Mouse (Mus musculus) liver, adult (tissue): Measurements from ENCODE around the gene Rbm4.

Experiments used
- GATA4 ChIP-seq: IDR thresholded peaks from 2 replicates; pipeline ENCODE4 v1.6.1; 2014; ENCODE audit warnings: mild to moderate bottlenecking, low read length; ENCODE audit not compliant: insufficient replicate concordance

Gene Rbm4

DNA sequence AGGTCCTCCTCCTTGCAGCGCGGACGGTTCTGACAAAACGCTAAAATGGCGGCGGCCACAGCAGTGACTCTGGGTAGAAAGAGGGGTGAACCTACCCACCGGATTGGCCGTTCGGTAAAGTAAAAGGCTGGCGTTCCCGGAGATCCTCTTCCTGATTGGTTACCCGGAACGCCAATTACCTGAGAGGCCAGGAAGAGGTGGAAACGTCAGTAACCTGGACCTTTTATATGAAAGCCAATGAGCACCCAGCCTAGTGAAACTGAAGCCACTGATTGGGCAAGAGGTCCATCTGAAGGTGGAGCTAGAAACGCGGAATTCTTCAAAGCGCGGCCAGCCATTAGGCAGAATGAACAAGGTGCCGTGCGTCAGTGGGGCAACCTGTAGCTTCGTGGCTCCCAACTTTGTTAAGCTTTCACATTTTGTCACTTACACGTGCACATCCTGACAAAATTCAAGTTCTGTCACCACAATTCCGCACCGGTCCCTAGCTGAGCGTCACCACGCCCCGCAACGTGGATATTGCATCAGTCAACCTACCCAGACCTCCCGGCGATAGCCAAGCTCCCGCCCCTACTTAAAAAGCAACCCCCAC, at the start of gene Rbm4:
TSS of gene Rbm4 (minus strand) at position 71 of the 592 bp plus-strand sequence.
- TF ChIP-seq GATA4 = no peak

DNA sequence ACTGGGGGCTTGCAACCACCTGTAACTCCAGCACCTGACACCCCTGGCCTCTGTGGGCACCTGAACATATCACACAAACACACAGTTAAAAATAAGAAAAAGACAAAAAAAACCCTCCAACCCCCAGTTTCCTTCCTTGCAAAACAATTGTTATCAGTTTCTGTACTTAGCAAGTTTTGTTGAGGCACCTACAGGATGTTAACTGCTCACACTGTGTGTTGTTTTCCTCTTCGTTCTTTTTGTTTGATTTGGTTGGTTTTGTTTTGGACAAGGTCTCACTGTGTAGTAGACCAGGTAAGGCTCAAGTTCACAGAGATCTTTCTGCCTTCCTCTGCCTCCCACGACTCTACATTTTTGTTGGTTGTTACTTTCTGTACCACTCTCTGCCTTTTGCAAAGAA, 48.9 kb upstream of the Rbm4 start:
- no peak for TF ChIP-seq GATA4

DNA sequence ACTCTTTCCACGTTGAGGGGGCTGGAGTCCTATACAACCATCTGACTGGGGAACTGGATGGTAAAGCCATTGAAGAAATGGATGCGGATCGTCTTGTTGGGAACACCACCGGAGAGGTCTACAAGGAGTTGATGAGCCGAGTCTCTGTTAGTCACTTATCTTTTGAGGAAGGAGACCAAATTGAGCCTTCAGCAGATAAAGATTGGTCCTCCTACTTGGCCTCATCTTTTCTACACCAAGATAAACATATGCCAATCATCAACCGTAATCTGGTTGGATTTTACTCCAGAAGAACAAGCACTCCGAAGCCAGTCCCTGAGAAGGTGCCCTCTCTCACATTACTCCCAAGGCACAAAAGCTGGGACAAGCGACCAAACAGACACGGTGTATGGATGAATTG, 47.1 kb upstream of the Rbm4 start:
- TF ChIP-seq GATA4 = no peak

DNA sequence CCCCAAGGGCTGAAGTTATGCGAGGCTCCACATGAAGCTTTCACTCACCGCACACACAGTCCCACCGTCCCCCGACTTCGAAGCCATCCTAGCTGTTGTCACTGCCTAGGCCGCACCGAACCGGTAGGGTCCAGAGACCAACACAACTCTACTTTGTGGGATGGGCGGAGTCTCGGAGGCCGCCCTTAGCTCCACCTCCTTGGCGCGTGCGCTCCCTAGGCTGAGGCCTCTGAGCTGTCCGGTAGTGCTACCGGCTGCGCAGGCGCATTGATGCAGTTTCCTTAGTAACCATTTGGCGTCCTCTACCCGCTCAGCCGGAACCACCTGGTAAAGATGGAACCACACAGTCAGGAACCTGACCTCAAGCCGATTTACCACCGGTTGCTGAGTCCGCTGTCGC, 45.4 kb upstream of the Rbm4 start, which contains the start of the genes Ccs and Ccdc87:
TSS of gene Ccs (minus strand) at position 184 of the 400 bp plus-strand sequence.
TSS of gene Ccdc87 (plus strand) at position 218 of the 400 bp plus-strand sequence.
- no peak for TF ChIP-seq GATA4

DNA sequence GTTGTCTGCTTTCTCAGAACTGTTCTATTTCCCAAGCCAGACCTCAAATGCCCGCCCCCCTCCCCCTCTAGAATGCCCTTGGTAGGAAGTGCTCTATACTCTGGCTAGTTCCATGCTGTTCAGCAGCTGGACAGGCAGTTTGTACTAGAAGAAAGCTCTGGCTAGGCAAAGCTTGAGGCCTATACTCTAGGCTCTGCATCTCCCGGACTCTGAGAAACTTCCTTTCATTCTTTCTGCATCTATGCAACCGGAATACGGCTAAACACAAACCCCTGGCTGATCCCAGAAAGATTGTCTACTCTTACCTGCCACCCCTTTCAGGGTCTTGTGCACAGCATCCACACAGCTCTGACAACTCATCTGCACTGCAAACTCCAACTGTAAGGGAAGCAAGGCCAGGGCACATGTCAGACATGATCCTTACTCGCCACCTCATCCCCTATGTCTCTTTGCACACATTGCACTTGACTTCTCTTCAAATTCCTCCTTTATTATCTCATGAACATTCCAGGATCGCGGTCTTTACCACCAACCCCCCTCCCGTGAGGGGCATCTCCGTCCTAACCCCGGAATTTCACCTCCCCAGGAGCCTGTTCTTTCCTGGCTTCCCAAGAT, 44.9 kb upstream of the Rbm4 start:
- TF ChIP-seq GATA4 = no peak

DNA sequence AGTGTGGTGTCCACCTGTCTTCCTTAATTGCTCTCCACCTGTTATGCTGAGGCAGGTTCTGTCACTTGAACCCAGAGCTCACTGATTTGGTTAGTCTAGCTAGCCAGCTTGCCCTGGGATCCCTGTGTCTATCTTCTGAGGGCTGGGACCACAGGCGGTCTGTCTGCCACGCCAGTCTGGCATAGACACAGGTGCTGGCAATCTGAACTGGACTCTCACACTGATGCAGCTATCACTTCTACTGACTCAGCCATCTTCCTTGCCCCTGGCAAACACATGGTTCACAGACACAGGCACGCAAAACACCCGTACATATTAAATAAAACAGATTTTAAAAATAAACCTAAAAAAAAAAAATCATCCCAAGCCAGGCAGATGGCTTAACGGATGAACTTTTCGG, 43.3 kb upstream of the Rbm4 start:
- no peak for TF ChIP-seq GATA4

DNA sequence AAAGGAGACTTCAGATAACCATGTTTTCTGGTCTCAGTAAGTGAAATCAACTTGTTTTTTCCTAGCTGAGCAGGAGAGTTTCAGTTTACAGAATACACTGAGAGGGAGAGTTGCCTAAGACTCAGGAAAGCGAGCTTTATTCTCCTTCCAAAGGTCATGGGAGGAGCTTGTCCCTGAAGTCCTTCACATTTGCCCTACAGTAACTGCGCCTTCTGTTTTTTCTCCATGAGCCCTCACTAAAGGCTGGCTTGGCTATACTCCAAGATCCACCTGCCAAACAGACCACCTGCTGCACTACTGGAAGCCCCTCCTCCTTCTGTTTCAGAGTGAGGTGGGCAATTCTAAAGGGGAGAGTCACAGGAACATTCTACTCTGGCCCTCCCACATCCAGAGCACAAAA, 42.4 kb upstream of the Rbm4 start:
- TF ChIP-seq GATA4 = no peak

DNA sequence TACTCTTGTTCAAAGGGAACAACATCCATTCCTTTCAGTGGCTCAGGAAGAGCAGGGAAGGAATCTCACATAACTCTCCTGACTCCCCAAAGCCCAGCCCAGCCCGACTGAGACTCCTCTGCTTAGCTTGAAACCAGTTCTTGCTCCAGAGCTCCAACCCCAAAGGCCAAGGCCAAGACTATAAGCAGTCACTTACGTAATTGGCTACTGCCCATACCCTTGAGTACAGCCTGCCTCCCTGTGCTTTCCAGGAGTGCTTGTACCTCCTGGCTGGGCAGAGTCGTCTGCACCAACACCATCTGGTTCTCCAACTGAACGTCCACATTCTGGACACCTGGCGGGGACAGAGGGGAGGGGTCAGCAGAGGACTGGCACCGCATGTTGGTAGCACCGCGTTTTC, 40.3 kb upstream of the Rbm4 start:
- no peak for TF ChIP-seq GATA4

DNA sequence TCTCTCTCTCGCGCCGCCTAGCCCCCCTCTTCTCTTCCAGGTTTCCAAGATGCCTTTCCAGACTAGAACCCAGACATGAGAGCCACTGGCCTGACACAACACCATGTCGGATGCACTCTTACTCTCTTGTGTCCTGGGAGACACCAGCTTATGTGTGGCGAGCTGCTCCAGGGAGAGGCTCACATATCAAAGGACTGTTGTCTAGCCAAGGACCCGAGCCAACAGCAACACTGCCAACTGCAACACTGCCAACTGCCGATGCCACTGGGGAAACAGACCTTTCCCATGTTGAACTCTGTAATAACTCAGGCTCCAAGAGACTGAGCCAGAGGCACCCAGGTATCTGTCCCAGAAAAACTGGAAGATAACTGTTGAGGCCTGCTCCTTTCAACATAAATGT, 35.5 kb upstream of the Rbm4 start:
- TF ChIP-seq GATA4 = no peak

DNA sequence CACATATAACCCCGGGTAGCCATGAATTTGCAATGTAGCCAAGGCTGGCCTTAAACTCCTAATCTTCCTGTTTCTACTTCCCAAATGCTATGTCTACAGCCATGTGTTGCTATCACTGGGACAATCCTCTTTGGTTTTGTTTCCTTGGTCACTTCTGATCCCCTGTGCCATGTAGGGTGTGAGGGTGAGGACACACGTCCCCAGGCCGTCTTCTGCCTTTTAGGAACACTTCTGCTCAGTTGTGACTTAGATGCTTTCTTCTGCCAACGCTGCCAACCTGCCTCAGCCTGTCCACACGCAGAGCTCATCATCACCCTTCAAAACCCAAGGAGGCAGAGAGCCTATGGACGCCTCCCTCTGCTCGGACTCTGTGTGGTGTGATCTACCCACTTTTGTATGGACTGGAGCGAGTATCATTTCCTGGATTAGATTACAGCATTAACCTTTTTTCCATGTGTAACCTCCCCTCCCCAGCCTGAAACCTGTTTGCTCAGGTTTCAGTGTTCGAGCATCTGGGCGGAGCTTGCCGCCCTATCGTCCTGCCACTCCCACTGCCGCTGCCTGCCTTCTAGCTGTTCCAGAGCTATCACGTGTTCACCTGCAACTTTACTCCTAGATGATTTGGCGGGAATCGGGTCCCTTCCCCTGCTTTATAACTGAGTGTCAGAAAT, 34.9 kb upstream of the Rbm4 start:
- TF ChIP-seq GATA4 = no peak

DNA sequence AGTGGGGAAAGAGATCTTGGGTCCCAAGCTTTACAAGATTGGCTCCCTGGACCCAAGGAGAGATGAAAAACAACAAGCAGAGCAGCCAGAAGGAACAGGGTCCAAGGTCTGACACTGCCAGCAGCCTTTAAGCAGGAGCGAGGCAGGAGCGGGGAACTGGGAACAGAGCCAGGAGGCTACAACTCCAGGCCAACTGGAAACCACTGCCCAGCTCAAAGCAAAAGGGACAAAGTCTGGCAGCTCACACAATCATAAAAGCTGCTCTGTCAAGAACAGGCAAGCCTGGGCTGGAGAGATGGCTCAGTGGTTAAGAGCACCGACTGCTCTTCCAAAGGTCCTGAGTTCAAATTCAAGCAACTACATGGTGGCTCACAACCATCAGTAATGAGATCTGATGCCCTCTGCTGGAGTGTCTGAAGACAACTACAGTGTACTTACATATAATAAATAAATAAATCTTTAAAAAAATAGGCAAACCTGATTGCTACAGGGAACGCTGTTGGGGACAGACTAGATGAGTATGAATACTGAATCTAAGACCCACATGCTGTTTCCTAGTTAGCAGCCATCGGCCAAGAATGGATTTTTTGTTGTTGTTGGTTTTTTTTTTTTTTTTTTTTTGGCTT, 27.1 kb upstream of the Rbm4 start:
- TF ChIP-seq GATA4 = no peak

DNA sequence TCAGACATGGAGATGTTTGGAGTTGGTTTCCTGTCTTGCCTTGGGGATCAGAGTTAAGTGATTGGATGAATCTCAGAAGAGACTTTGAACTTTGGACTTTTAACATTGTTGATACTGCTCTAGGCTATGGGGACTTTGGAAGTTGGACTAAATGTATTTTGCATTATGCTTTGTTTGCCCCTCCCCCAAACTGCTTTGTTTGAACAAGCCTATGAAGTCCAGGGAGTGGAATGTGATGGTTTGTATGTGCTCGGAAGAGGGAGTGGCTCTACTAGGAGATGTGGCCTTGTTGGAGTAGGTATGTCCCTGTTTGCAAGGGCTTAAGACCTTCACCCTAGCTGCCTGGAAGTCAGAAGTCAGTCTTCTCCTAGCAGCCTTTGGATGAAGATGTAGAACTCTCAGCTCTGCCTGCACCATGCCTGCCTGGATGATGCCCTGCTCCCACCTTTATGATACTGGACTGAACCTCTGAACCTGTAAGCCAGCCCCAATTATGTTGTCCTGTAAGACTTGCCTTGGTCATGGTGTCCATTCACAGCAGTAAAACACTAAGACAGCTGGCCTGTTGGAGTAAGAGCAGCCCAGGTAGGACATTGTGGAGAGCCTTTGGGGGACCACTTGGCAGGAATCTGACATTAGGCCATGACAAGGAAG, 23.6 kb upstream of the Rbm4 start:
- no peak for TF ChIP-seq GATA4

DNA sequence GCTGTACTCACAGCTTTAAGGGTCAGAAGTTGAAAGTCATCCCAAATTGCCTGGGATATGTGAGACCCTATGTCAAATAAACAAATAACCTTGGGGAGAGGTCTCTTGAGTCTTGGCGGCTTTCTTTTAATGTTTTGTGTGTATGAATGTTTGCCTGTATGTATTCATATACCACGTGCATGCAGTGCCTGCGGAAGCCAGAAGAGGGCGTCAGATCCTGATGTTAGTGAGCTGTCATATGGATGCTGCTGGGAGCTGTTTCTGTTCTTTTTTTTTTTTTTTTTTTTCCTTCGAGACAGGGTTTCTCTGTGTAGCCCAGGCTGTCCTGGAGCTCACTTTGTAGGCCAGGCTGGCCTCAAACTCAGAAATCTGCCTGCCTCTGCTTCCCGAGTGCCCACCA, 19.3 kb upstream of the Rbm4 start:
- TF ChIP-seq GATA4 = no peak

DNA sequence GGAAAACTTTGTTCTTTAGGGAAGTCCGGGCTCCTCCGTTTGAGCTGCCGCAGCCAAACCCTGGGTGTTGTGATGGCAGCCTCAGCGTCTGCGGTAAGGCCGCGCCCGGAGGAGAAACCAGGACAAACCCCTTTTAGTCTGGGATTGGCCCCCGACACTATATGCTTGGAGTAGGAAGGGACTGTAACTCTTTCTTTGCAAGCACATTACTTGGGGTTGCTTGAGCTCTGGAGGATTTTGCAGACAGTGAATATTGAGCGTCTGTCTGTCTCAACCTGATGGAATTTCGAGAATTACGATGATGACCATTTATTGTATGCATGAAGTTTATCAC, 18.2 kb upstream of the Rbm4 start:
- no peak for TF ChIP-seq GATA4

DNA sequence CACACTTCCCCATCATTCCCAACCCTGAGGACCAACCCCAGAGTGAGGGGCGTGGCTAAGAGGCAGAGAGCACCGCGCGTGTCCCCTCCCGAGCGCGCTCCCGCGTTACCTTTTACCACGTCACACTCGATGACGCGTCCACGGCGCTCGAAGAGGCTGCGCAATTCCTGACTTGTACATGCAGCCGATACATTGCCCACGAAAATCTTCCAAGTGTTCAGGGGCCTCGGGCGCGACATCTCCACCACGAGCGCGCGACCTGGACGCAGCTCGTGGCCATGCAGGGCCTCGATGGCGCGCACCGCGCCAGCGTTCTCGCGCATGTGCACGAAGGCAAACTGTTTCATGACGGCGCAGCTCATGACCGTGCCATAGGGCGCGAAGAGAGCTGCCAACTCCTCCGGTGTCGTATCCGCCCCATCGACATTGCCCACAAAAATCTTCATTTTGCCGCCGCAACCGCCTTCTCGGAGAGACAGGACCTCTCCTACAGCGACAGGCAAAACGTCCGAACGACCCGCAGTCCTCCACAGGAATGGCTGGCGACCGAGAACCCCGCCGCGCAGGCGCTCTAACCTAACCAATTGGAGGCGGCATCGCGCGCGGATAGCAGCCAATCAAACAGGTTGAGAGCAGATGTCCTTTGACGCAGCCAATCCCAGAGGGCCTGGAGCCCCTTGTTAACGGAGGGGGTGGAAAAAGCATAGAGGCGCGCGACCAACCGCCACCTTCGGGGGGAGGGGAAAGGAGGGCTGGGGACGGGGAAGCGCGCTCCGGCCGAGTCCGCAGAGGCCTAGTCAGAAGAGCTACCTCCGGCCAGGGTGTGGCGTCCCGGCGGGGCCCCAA, 17.6 kb upstream of the Rbm4 start, which contains the start of the genes Gm21992 and Rbm14:
TSS of gene Gm21992 (minus strand) at position 550 of the 846 bp plus-strand sequence.
TSS of gene Rbm14 (minus strand) at position 572 of the 846 bp plus-strand sequence.
- TF ChIP-seq GATA4 = no peak

DNA sequence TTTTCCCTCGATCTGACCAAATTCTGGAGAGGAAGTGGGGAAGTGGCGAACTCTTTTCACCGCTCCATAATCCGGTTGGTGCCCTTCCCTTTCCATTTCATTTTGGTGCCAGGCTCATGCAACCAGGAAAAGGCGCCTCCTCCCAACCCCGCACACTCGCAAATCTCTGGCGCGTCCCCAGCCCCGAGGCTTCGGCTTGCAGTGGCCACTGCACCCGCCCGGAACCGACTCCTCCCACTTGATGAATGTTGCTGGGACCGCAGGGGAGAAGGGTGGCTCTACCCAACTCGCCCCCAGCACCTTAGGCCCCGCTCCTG, 17.0 kb upstream of the Rbm4 start:
- no peak for TF ChIP-seq GATA4
